ENCODE assay signal across 8 mouse cellular contexts in the genomic region with DNA sequence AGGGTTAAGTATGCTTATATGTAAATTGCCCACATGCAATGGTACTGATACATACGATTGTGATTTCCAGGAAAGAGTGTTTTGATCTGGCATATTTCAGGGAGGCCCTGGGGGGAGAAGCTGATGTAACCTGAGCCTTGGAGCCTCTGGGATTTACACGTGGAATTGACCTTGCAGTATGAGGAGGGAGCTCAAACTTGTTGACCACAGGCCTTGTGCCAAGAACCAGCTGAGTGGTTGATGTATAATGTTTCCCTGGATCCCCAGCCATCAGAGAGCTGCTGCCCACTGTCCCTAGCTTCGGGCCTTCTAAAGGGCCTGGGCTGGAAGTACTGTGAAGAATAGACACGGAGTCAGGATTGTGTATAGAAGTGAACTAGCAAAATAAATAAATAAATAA. TPM values are rescaled to one million over a fixed set of nuclear protein-coding genes. Genes with fewer than 3 reads are reported as not detected.
DNase-seq lines count a peak whose midpoint lies in the region; ATAC-seq lines count a peak whose summit lies in the region.

No protein-coding gene starts in this region.

- no peaks in the 10 kb centered on the region; the same call in 1 of the 2 replicates for H3K4me1 ChIP-seq in hindbrain, embryonic 16.5 days (ENCODE audit: control insufficient read depth, insufficient read depth, low read depth, low read length)
- H3K4me1 ChIP-seq in liver, embryonic 15.5 days (replicated peaks) = peaks cover 63% of the 10 kb centered on the region

- no peak overlapping the region for H3K27ac ChIP-seq in hindbrain, embryonic 16.5 days (ENCODE audit: low read depth, low read length)
- H3K27ac ChIP-seq in liver, embryonic 15.5 days (replicated peaks) = peak overlapping the region; percentile 83

- H3K27me3 ChIP-seq in hindbrain, embryonic 16.5 days (replicated peaks; ENCODE audit: control insufficient read depth, insufficient read depth, low read length) = no peaks in the 10 kb centered on the region
- H3K27me3 ChIP-seq in liver, embryonic 15.5 days = no peaks in the 10 kb centered on the region

- peak overlapping the region; percentile 71 for H3K4me2 ChIP-seq in hindbrain, embryonic 16.5 days (ENCODE audit: low read length)
- peak overlapping the region; percentile 81 for H3K4me2 ChIP-seq in liver, embryonic 15.5 days

- no peaks in the 10 kb centered on the region for H3K9me3 ChIP-seq in hindbrain, embryonic 16.5 days (ENCODE audit: control insufficient read depth, low read length)
- H3K9me3 ChIP-seq in liver, embryonic 15.5 days (replicated peaks) = no peaks in the 10 kb centered on the region

- no peak for ATAC-seq in hindbrain, embryonic 16.5 days
- no peak for ATAC-seq in liver, embryonic 15.5 days (ENCODE audit: insufficient read depth)

- peak overlapping the region; percentile 61; the same call in 1 of the 2 replicates for H3K4me3 ChIP-seq in hindbrain, embryonic 16.5 days (ENCODE audit: low read length)
- peak overlapping the region; percentile 85 for H3K4me3 ChIP-seq in liver, embryonic 15.5 days (replicated peaks)

- H3K9ac ChIP-seq in hindbrain, embryonic 16.5 days (ENCODE audit: low read depth, low read length) = no peak overlapping the region
- H3K9ac ChIP-seq in liver, embryonic 15.5 days = peak overlapping the region; percentile 91

- WGBS in hindbrain, embryonic 16.5 days = 61% methylated on average over 4 of the region's 4 CpGs
- WGBS in liver, embryonic 15.5 days (ENCODE audit: insufficient replicate concordance) = 43% methylated on average over 4 of the region's 4 CpGs

- no peaks in the 10 kb centered on the region for H3K36me3 ChIP-seq in hindbrain, embryonic 16.5 days (ENCODE audit: control insufficient read depth, insufficient read depth, low read length)
- peaks cover 44% of the 10 kb centered on the region for H3K36me3 ChIP-seq in liver, embryonic 15.5 days (replicated peaks)

- peak; percentile 45 for DNase-seq in cerebellum, adult 9-10 months
- no peak for DNase-seq in cerebellum, postnatal 4 days (ENCODE audit: low spot score in 2 of 2)
- peak; percentile 19 for DNase-seq in MN1 (ENCODE audit: low spot score)
- DNase-seq in natural killer cell, adult 2 months (ENCODE audit: low spot score in 2 of 2) = no peak
- no peak for DNase-seq in adrenal gland, adult 18-20 months (ENCODE audit: low spot score in 2 of 2)
- no peak for DNase-seq in Muller cell, postnatal 12 days (ENCODE audit: inconsistent ontology term)

RNA-seq across cellular contexts. Expression of a gene that starts 1.0 kb away (rescaled TPM):
- polyA plus RNA-seq in hindbrain, embryonic 16.5 days (2015; fragmentation: Nextera tagmentation; extraction: Ambion mirVana) = 22.3 and 24.9 TPM in 2 replicates
- polyA plus RNA-seq in liver, embryonic 15.5 days (2015; fragmentation: Nextera tagmentation; extraction: Ambion mirVana) = 30.0 and 33.1 TPM in 2 replicates
- total RNA-seq in adrenal gland, adult 18-20 months (2021) = 10 to 100 TPM; 30.2 to 37.4 TPM

RNA-seq across cellular contexts. Expression of a gene that starts 12.1 kb away (rescaled TPM):
- polyA plus RNA-seq in hindbrain, embryonic 16.5 days (2015; fragmentation: Nextera tagmentation; extraction: Ambion mirVana) = 4.9 and 7.8 TPM in 2 replicates
- polyA plus RNA-seq in liver, embryonic 15.5 days (2015; fragmentation: Nextera tagmentation; extraction: Ambion mirVana) = 8.0 and 8.2 TPM in 2 replicates
- total RNA-seq in adrenal gland, adult 18-20 months (2021) = 10 to 100 TPM; 17.8 to 19.5 TPM

RNA-seq across cellular contexts. Expression of a gene that starts 44.2 kb away (rescaled TPM):
- 0.45 TPM in 1 of 2 replicates, not detected in the other for polyA plus RNA-seq in hindbrain, embryonic 16.5 days (2015; fragmentation: Nextera tagmentation; extraction: Ambion mirVana)
- not detected in 2 replicates for polyA plus RNA-seq in liver, embryonic 15.5 days (2015; fragmentation: Nextera tagmentation; extraction: Ambion mirVana)
- not detected for total RNA-seq in adrenal gland, adult 18-20 months (2021)

RNA-seq across cellular contexts. Expression of a gene that starts 50.5 kb away (rescaled TPM):
- 0.41 and 0.44 TPM in 2 replicates for polyA plus RNA-seq in hindbrain, embryonic 16.5 days (2015; fragmentation: Nextera tagmentation; extraction: Ambion mirVana)
- not detected in 2 replicates for polyA plus RNA-seq in liver, embryonic 15.5 days (2015; fragmentation: Nextera tagmentation; extraction: Ambion mirVana)
- total RNA-seq in adrenal gland, adult 18-20 months (2021) = not detected

RNA-seq across cellular contexts. Expression of a gene that starts 55.3 kb away (rescaled TPM):
- polyA plus RNA-seq in hindbrain, embryonic 16.5 days (2015; fragmentation: Nextera tagmentation; extraction: Ambion mirVana) = 37.7 and 38.6 TPM in 2 replicates
- polyA plus RNA-seq in liver, embryonic 15.5 days (2015; fragmentation: Nextera tagmentation; extraction: Ambion mirVana) = 15.7 and 16.4 TPM in 2 replicates
- 10 to 100 TPM; 45.2 to 51.9 TPM for total RNA-seq in adrenal gland, adult 18-20 months (2021)

Comparison
In these comparisons a context has a peak if more than half of its experiments do, and no peak if none do; other contexts are left out.
1. DNase-seq: peak in cerebellum, adult 9-10 months (single experiment) and MN1 (single experiment); none in cerebellum, postnatal 4 days (0 of 2), natural killer cell, adult 2 months (0 of 2), adrenal gland, adult 18-20 months (0 of 2) and Muller cell, postnatal 12 days (single experiment).